Mouse (Mus musculus): ENCODE measurements around the gene Rab14.

- TF ChIP-seq CTCF (IDR thresholded peaks at IDR 0.05; ENCODE audit: low read depth, low read length) (no peak), GATA1 (IDR thresholded peaks at IDR 0.05; ENCODE audit: borderline replicate concordance, low read length) (no peak), TAL1 (conservative IDR thresholded peaks at IDR 0.05; ENCODE audit: low read depth, low read length) (no peak)
Observed at GRCm38 (mm10) chr2:35171341-35171861, 29.5 kb downstream of the Rab14 start.

All from G1E (cell line).